Mouse (Mus musculus): Measurements from ENCODE around the gene Fam169b. TPM values are rescaled to one million over a fixed set of nuclear protein-coding genes. Genes with fewer than 3 reads are reported as not detected.

The Fam169b gene
- polyA plus RNA-seq, 1 experiment from 2014 or later, result 0.64 TPM

DNA sequence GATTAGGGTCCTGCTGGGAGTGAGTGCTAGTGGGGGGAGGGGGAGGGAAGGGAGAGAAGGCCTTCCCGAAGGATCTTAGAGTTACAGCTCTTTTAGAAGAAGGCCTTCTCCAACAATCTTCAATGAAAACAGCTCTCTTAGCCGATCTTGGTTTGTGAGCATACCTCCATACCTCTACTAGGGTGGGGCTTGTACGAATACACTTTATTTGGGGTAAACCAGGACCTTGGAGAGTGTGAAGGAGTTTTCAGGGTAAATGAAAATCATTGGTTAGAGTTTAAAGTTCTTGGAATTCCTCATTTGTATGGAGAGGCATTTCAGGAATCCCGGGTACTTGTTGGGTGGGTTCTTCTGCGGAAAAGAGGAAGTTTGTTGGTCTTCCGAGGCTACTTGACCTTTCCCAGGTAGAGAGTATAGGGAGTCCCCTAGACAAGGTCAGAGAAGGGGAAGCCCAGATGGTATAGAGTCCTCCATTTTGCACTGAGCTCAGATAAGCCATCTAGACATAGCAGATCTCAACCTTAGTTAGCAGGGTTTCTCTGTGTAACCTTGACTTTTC, 14.0 kb upstream of the Fam169b start:
- H3K4me2 ChIP-seq (ENCODE audit: low read length), result no peak overlapping the region
- H3K27ac ChIP-seq, result no peak overlapping the region
- DNase-seq (ENCODE audit: low spot score) (no peak), ATAC-seq (replicated peaks; ENCODE audit: low FRiP score, low read depth) (no peak)
- peaks cover 18% of the 10 kb centered on the region for H3K4me1 ChIP-seq (replicated peaks; ENCODE audit: insufficient read depth, low read length)
- TF ChIP-seq CTCF (IDR thresholded peaks at IDR 0.05; ENCODE audit: low read depth), result no peak
- no peak overlapping the region for H3K9ac ChIP-seq (ENCODE audit: low read depth, low read length)
- WGBS, result 65% methylated on average over 6 of the region's 6 CpGs
- H3K36me3 ChIP-seq (ENCODE audit: insufficient read depth, low read length), result no peaks in the 10 kb centered on the region
- no peaks in the 10 kb centered on the region for H3K9me3 ChIP-seq (replicated peaks; ENCODE audit: low read length)
- H3K4me3 ChIP-seq (replicated peaks; ENCODE audit: low read depth, low read length), result no peak overlapping the region
- no peaks in the 10 kb centered on the region for H3K27me3 ChIP-seq (ENCODE audit: insufficient read depth, low read length)

DNA sequence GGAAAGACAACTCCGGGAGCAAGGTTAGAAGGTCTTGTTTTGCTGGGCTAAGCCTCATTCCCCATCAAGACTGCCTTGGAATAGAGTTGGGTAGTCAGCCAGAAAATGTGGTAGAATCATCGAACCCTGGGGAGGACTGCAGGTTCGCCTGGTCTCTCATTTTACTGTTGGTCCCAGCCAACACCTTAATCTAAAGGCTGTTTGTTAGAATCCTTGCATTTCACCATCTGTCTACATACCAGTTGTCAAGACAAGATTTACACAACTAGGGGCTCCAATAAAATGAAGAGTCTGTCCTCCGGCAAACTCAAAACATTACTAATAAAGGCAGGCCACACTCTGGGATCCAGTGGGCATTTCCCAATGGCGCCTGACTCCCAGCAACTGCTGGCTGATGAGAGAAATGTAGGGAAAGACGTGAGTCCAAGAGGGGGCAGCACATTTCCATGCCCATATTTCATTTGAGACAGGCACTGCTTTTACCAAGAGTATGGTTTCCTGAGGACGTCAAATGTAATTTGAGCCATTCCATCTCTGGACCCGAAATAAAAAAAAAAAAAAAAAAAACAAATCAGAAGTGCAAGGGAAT, 10.9 kb upstream of the Fam169b start:
- H3K27ac ChIP-seq, result no peak overlapping the region

DNA sequence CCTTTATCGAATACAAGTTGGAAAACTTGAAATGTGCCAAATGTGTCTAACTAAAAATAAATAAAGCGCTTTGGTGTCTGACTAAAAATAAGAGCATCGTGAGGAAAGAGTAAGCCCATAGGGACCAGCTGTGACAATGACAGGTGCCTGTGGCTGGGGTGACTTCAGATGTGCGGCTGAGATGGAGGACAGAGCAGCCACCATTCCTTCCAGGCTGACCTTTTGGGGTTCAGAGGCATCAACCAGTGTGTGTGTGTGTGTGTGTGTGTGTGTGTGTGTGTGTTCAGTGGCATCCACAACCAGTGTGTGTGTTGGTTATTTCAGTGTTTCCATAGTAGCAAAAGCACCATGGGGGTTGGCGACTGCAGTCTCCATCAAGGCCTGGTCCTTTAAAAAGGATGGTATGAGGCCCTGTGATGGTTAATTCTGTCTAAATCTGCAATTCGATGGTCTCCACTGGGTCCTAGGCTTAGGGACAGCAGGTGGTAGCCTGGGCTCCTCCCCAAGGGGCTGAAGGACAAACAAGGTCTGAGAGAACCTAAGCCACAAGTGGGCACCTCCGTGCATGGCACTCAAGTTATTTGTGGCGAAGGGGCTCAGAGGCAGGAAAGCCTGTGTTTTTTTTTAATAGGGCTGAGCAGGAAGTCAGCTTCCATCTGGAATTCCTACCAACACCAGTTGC, 10.2 kb upstream of the Fam169b start:
- H3K27me3 ChIP-seq (ENCODE audit: insufficient read depth, low read length), result no peaks in the 10 kb centered on the region
- H3K9ac ChIP-seq (ENCODE audit: low read depth, low read length), result 0 out of 2 replicates have a peak overlapping the region, but pooled peaks have one; percentile 37
- ATAC-seq (replicated peaks; ENCODE audit: low FRiP score, low read depth) (peak; percentile 50), DNase-seq (ENCODE audit: low spot score) (no peak)
- no peaks in the 10 kb centered on the region for H3K36me3 ChIP-seq (ENCODE audit: insufficient read depth, low read length)
- peak overlapping the region; percentile 31 for H3K4me3 ChIP-seq (replicated peaks; ENCODE audit: low read depth, low read length)
- TF ChIP-seq CTCF (IDR thresholded peaks at IDR 0.05; ENCODE audit: low read depth), result no peak
- H3K4me1 ChIP-seq (replicated peaks; ENCODE audit: insufficient read depth, low read length), result peaks cover 18% of the 10 kb centered on the region
- peak overlapping the region; percentile 59 for H3K4me2 ChIP-seq (ENCODE audit: low read length)
- H3K27ac ChIP-seq, result 0 out of 2 replicates have a peak overlapping the region, but pooled peaks have one; percentile 37
- WGBS, result 42% methylated on average over 8 of the region's 8 CpGs
- no peaks in the 10 kb centered on the region for H3K9me3 ChIP-seq (replicated peaks; ENCODE audit: low read length)

More for the DNA sequence above, 10.9 kb upstream of the Fam169b start:
- Histone ChIP-seq H3K36me3 (ENCODE audit: insufficient read depth, low read length) (no peaks in the 10 kb centered on the region), H3K4me3 (replicated peaks; ENCODE audit: low read depth, low read length) (no peak overlapping the region), H3K9me3 (replicated peaks; ENCODE audit: low read length) (no peaks in the 10 kb centered on the region), H3K4me1 (replicated peaks; ENCODE audit: insufficient read depth, low read length) (peaks cover 18% of the 10 kb centered on the region), H3K27me3 (ENCODE audit: insufficient read depth, low read length) (no peaks in the 10 kb centered on the region), H3K9ac (ENCODE audit: low read depth, low read length) (no peak overlapping the region), H3K4me2 (ENCODE audit: low read length) (no peak overlapping the region)
- peak; percentile 45 for DNase-seq (ENCODE audit: low spot score)
- TF ChIP-seq CTCF (IDR thresholded peaks at IDR 0.05; ENCODE audit: low read depth), result peak; percentile 45
- WGBS, result 22% methylated on average over 8 of the region's 8 CpGs
- ATAC-seq (replicated peaks; ENCODE audit: low FRiP score, low read depth), result no peak

DNA sequence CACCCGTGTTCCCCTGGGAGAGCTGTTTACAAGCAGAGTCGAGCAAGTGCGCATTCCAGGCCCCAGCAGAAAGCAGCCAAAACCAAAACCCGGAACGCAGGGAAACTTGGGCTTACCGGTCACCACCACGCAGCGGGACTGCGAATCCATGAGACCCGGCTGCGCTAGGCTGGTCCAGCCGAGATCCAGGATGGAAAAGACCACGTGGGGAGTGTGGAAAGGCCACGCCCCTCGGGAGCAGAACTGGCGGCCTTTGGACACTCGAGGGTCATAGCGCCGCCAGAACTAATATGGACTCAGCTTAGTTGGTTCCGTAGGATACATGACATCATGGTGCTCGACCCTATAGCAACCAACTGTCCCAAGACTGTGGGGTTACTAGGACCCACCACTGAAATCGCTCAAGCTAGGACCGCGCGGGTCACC, 9.6 kb upstream of the Fam169b start, which contains the start of gene Pgpep1l:
Pgpep1l (minus strand) TSS at position 206 of the 426 bp plus-strand sequence.
- Histone ChIP-seq H3K4me2 (ENCODE audit: low read length) (peak within 1 kb of the TSS; percentile 59), H3K4me1 (replicated peaks; ENCODE audit: insufficient read depth, low read length) (peaks cover 18% of the 10 kb centered on the region), H3K36me3 (ENCODE audit: insufficient read depth, low read length) (no peaks in the 10 kb centered on the region), H3K27me3 (ENCODE audit: insufficient read depth, low read length) (no peaks in the 10 kb centered on the region), H3K27ac (0 out of 2 replicates have a peak within 1 kb of the TSS, but pooled peaks have one; percentile 54), H3K9me3 (replicated peaks; ENCODE audit: low read length) (no peaks in the 10 kb centered on the region), H3K4me3 (replicated peaks; ENCODE audit: low read depth, low read length) (peak within 1 kb of the TSS; percentile 31), H3K9ac (ENCODE audit: low read depth, low read length) (0 out of 2 replicates have a peak within 1 kb of the TSS, but pooled peaks have one; percentile 37)
- ATAC-seq (replicated peaks; ENCODE audit: low FRiP score, low read depth) (peak; percentile 82), DNase-seq (ENCODE audit: low spot score) (peak; percentile 64)
- 5% methylated on average over 25 of the region's 25 CpGs for WGBS
- TF ChIP-seq CTCF (IDR thresholded peaks at IDR 0.05; ENCODE audit: low read depth), result no peak

DNA sequence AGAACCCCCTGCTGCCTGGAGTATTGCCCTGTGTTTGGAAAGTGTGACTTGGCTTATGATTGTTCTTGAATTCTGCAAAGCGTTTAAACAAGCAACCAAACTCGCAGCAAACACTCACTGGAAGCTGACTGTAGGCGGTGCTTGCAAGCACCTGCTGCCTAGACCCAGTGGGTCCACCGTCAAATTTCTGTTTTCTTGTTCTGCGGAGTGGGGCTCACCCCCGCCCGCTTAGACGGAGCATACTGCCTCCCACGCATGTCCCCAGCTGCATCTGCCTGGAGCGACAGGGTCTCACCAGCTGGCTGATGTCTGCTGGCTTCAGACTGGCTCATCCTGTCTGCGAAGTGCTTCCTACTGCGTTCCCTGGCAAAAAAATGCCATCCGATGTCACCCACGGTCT, 9.1 kb upstream of the Fam169b start:
- H3K4me3 ChIP-seq (replicated peaks; ENCODE audit: low read depth, low read length), result peak overlapping the region; percentile 31
- H3K27me3 ChIP-seq (ENCODE audit: insufficient read depth, low read length), result no peaks in the 10 kb centered on the region
- no peak for TF ChIP-seq CTCF (IDR thresholded peaks at IDR 0.05; ENCODE audit: low read depth)
- H3K4me1 ChIP-seq (replicated peaks; ENCODE audit: insufficient read depth, low read length), result peaks cover 18% of the 10 kb centered on the region
- H3K27ac ChIP-seq, result no peak overlapping the region
- H3K36me3 ChIP-seq (ENCODE audit: insufficient read depth, low read length), result no peaks in the 10 kb centered on the region
- no peaks in the 10 kb centered on the region for H3K9me3 ChIP-seq (replicated peaks; ENCODE audit: low read length)
- WGBS, result 3% methylated on average over 14 of the region's 14 CpGs
- peak; percentile 74 for DNase-seq (ENCODE audit: low spot score)
- H3K4me2 ChIP-seq (ENCODE audit: low read length), result peak overlapping the region; percentile 59
- ATAC-seq (replicated peaks; ENCODE audit: low FRiP score, low read depth), result 0 out of 2 replicates have a peak, but pooled peaks have one; percentile 54
- 0 out of 2 replicates have a peak overlapping the region, but pooled peaks have one; percentile 37 for H3K9ac ChIP-seq (ENCODE audit: low read depth, low read length)

DNA sequence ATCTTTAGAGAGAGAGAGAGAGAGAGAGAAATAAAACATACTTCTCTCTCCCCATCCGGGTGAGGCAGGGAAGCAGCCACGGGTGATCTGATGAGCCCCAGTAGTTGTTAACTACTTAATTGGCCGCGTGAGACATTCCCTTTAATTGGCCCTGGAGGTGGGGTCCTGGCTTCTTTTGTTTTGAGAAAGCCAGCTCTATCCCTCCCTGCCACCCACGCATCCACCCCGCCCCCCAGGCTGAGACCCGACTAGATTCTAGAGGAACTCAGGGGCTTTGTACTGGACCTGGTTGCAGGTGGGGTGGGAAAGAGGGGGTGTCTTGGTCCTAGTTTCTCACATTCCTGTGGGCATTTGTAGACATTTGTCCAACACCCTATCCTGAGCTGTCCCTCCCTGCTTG, 8.2 kb upstream of the Fam169b start:
- H3K4me1 ChIP-seq (replicated peaks; ENCODE audit: insufficient read depth, low read length), result peaks cover 18% of the 10 kb centered on the region
- no peaks in the 10 kb centered on the region for H3K9me3 ChIP-seq (replicated peaks; ENCODE audit: low read length)
- no peak overlapping the region for H3K4me3 ChIP-seq (replicated peaks; ENCODE audit: low read depth, low read length)
- 27% methylated on average over 7 of the region's 7 CpGs for WGBS
- no peak for TF ChIP-seq CTCF (IDR thresholded peaks at IDR 0.05; ENCODE audit: low read depth)
- H3K36me3 ChIP-seq (ENCODE audit: insufficient read depth, low read length), result no peaks in the 10 kb centered on the region
- H3K9ac ChIP-seq (ENCODE audit: low read depth, low read length), result no peak overlapping the region
- H3K27ac ChIP-seq, result no peak overlapping the region
- ATAC-seq (replicated peaks; ENCODE audit: low FRiP score, low read depth), result no peak
- DNase-seq (ENCODE audit: low spot score), result no peak
- H3K27me3 ChIP-seq (ENCODE audit: insufficient read depth, low read length), result no peaks in the 10 kb centered on the region
- H3K4me2 ChIP-seq (ENCODE audit: low read length), result no peak overlapping the region
